Mouse (Mus musculus) MEL (cell line): ENCODE measurements around the gene Wbp2. TPM values are rescaled to one million over a fixed set of nuclear protein-coding genes. Genes with fewer than 3 reads are reported as not detected.

Experiments
- DNase-seq: peaks from one replicate; pipeline ENCODE4 v3.0.0; 2011; ENCODE audit warnings: low read depth, low spot score
- H3K27ac ChIP-seq: 2 replicates; pipeline ENCODE4 v1.5.1; 2012; ENCODE audit warnings: low read depth, mild to moderate bottlenecking, control low read depth, low read length, moderate library complexity; ENCODE audit not compliant: control insufficient read depth
- H3K27me3 ChIP-seq, 2 experiments: fragments of 150-350 bp in 1 of 2; sonication (generic) in 1 of 2; 2 replicates each; pipeline ENCODE4 v1.6.1; 2012; ENCODE audit warnings: low read length in 2 of 2, mild to moderate bottlenecking in 2 of 2, improper control_type of control experiment in 1 of 2, moderate library complexity in 1 of 2; ENCODE audit not compliant: insufficient read depth in 2 of 2, control insufficient read depth in 1 of 2
- H3K36me3 ChIP-seq, 2 experiments: 2 replicates each; pipeline ENCODE4 v1.6.1; 2012 to 2014; ENCODE audit warnings: low read length in 2 of 2, improper control_type of control experiment in 1 of 2, inconsistent platforms in 1 of 2, mild to moderate bottlenecking in 1 of 2; ENCODE audit not compliant: insufficient read depth in 2 of 2, control insufficient read depth in 1 of 2
- H3K4me1 ChIP-seq, 2 experiments: fragments of 150-350 bp in 1 of 2; sonication (generic) in 1 of 2; 2 replicates each; pipeline ENCODE4 v1.6.1; 2012; ENCODE audit warnings: low read length in 2 of 2, improper control_type of control experiment in 1 of 2, mild to moderate bottlenecking in 1 of 2; ENCODE audit not compliant: insufficient read depth in 2 of 2, control insufficient read depth in 1 of 2
- H3K4me3 ChIP-seq, 2 experiments: fragments of 150-350 bp in 1 of 2; sonication (generic) in 1 of 2; 2 replicates each; pipeline ENCODE4 v1.5.1; 2012; ENCODE audit warnings: low read depth in 2 of 2, low read length in 2 of 2, mild to moderate bottlenecking in 2 of 2, moderate library complexity in 2 of 2, control low read depth in 1 of 2, improper control_type of control experiment in 1 of 2; ENCODE audit not compliant: control insufficient read depth in 1 of 2, insufficient read depth in 1 of 2
- H3K79me2 ChIP-seq: 2 replicates; pipeline ENCODE4 v1.6.1; 2012; ENCODE audit warnings: mild to moderate bottlenecking, low read length, moderate library complexity; ENCODE audit not compliant: control insufficient read depth, poor library complexity, insufficient read depth
- H3K9ac ChIP-seq: 2 replicates; pipeline ENCODE4 v1.6.1; 2012; ENCODE audit warnings: low read depth, mild to moderate bottlenecking, control low read depth, low read length, moderate library complexity; ENCODE audit not compliant: control insufficient read depth, poor library complexity, severe bottlenecking
- H3K9me3 ChIP-seq: fragments of 150-350 bp; sonication (generic); replicated peaks from 2 replicates; pipeline ENCODE4 v1.6.1; 2012; ENCODE audit warnings: mild to moderate bottlenecking, low read length, improper control_type of control experiment, moderate library complexity; ENCODE audit not compliant: insufficient read depth
- BHLHE40 ChIP-seq: IDR thresholded peaks from 2 replicates; pipeline ENCODE4 v1.6.1; 2012; ENCODE audit warnings: low read depth, mild to moderate bottlenecking, inconsistent platforms, low read length, improper control_type of control experiment, borderline replicate concordance
- CHD1 ChIP-seq: IDR thresholded peaks from 2 replicates; pipeline ENCODE4 v1.6.1; 2012; ENCODE audit warnings: low read depth, mild to moderate bottlenecking, inconsistent platforms, low read length, improper control_type of control experiment
- CTCF ChIP-seq, 3 experiments: IDR thresholded peaks in 2 of 3; conservative IDR thresholded peaks in 1 of 3; 2 replicates each; pipeline ENCODE4 v1.5.1; 2011 to 2012; ENCODE audit warnings: low read length in 3 of 3, low read depth in 2 of 3, mild to moderate bottlenecking in 2 of 3, improper control_type of control experiment in 1 of 3, inconsistent platforms in 1 of 3, mixed read lengths in 1 of 3, moderate library complexity in 1 of 3; ENCODE audit not compliant: control insufficient read depth in 1 of 3, insufficient read depth in 1 of 3, poor library complexity in 1 of 3, severe bottlenecking in 1 of 3
- E2F4 ChIP-seq: IDR thresholded peaks from 2 replicates; pipeline ENCODE4 v1.6.1; 2011; ENCODE audit warnings: low read depth, low read length, improper control_type of control experiment, borderline replicate concordance
- EP300 ChIP-seq, 2 experiments: IDR thresholded peaks; 2 replicates each; pipeline ENCODE4 v1.6.1; 2011; ENCODE audit warnings: improper control_type of control experiment in 2 of 2, low read length in 2 of 2, low read depth in 1 of 2, mild to moderate bottlenecking in 1 of 2
- HCFC1 ChIP-seq: IDR thresholded peaks from 2 replicates; pipeline ENCODE4 v1.6.1; 2012; ENCODE audit warnings: low read depth, mild to moderate bottlenecking, inconsistent platforms, low read length, improper control_type of control experiment, moderate library complexity
- KAT2A ChIP-seq: conservative IDR thresholded peaks from 2 replicates; pipeline ENCODE4 v1.6.1; 2012; ENCODE audit warnings: low read depth, low read length, improper control_type of control experiment, inconsistent platforms
- MEF2A ChIP-seq: IDR thresholded peaks from 2 replicates; pipeline ENCODE4 v1.6.1; 2014; ENCODE audit warnings: low read depth, mild to moderate bottlenecking, inconsistent platforms, low read length, improper control_type of control experiment; ENCODE audit not compliant: poor library complexity, insufficient replicate concordance, severe bottlenecking; ENCODE audit errors: extremely low read depth
- MXI1 ChIP-seq: IDR thresholded peaks from 2 replicates; pipeline ENCODE4 v1.6.1; 2011; ENCODE audit warnings: mild to moderate bottlenecking, low read depth, low read length, improper control_type of control experiment
- MYB ChIP-seq: IDR thresholded peaks from 2 replicates; pipeline ENCODE4 v1.6.1; 2011; ENCODE audit warnings: mild to moderate bottlenecking, low read depth, low read length, improper control_type of control experiment
- NELFE ChIP-seq: IDR thresholded peaks from 2 replicates; pipeline ENCODE4 v1.6.1; 2011; ENCODE audit warnings: low read depth, low read length, improper control_type of control experiment
- NRF1 ChIP-seq: IDR thresholded peaks from 2 replicates; pipeline ENCODE4 v1.6.1; 2014; ENCODE audit warnings: low read depth, mild to moderate bottlenecking, inconsistent platforms, low read length, improper control_type of control experiment, moderate library complexity; ENCODE audit not compliant: poor library complexity, insufficient read depth, severe bottlenecking
- POLR2A ChIP-seq, 2 experiments: IDR thresholded peaks; 2 replicates each; pipeline ENCODE4 v1.6.1; 2011 to 2012; ENCODE audit warnings: low read length in 2 of 2, mild to moderate bottlenecking in 2 of 2, control low read depth in 1 of 2, improper control_type of control experiment in 1 of 2, low read depth in 1 of 2, moderate library complexity in 1 of 2; ENCODE audit not compliant: control insufficient read depth in 1 of 2, insufficient read depth in 1 of 2, poor library complexity in 1 of 2
- POLR2AphosphoS2 ChIP-seq: IDR thresholded peaks from 2 replicates; pipeline ENCODE4 v1.6.1; 2011; ENCODE audit warnings: low read length, improper control_type of control experiment
- POLR2AphosphoS5 ChIP-seq: IDR thresholded peaks from 2 replicates; pipeline ENCODE4 v1.6.1; 2012; ENCODE audit warnings: low read depth, borderline replicate concordance, mild to moderate bottlenecking, inconsistent platforms, low read length, moderate library complexity, mixed read lengths
- RAD21 ChIP-seq: IDR thresholded peaks from 2 replicates; pipeline ENCODE4 v1.6.1; 2011; ENCODE audit warnings: mild to moderate bottlenecking, low read depth, low read length, improper control_type of control experiment
- RCOR1 ChIP-seq: IDR thresholded peaks from 2 replicates; pipeline ENCODE4 v1.6.1; 2012; ENCODE audit warnings: low read depth, mild to moderate bottlenecking, inconsistent platforms, low read length, improper control_type of control experiment
- SIN3A ChIP-seq: IDR thresholded peaks from 2 replicates; pipeline ENCODE4 v1.6.1; 2012; ENCODE audit warnings: low read length, improper control_type of control experiment, inconsistent platforms
- SMC3 ChIP-seq: IDR thresholded peaks from 2 replicates; pipeline ENCODE4 v1.6.1; 2011; ENCODE audit warnings: low read depth, low read length, improper control_type of control experiment
- TBP ChIP-seq: IDR thresholded peaks from 2 replicates; pipeline ENCODE4 v1.8.0; 2011; ENCODE audit warnings: low read depth, low read length, improper control_type of control experiment
- TCF12 ChIP-seq: IDR thresholded peaks from 2 replicates; pipeline ENCODE4 v1.6.1; 2014; ENCODE audit warnings: low read depth, mild to moderate bottlenecking, inconsistent platforms, low read length, improper control_type of control experiment, moderate library complexity
- USF1 ChIP-seq: IDR thresholded peaks from 2 replicates; pipeline ENCODE4 v1.6.1; 2014; ENCODE audit warnings: low read depth, mild to moderate bottlenecking, inconsistent platforms, low read length, improper control_type of control experiment, moderate library complexity
- ZC3H11A ChIP-seq: IDR thresholded peaks from 2 replicates; pipeline ENCODE4 v1.6.1; 2012; ENCODE audit warnings: low read depth, mild to moderate bottlenecking, inconsistent platforms, low read length, improper control_type of control experiment
- ZKSCAN1 ChIP-seq: IDR thresholded peaks from 2 replicates; pipeline ENCODE4 v1.6.1; 2012; ENCODE audit warnings: low read depth, mild to moderate bottlenecking, inconsistent platforms, low read length, improper control_type of control experiment, moderate library complexity
- ZNF384 ChIP-seq: IDR thresholded peaks from 2 replicates; pipeline ENCODE4 v1.6.1; 2012; ENCODE audit warnings: low read depth, mild to moderate bottlenecking, inconsistent platforms, low read length, improper control_type of control experiment
- polyA plus RNA-seq, 2 experiments: library from polyadenylated mRNA; stranded (reverse) in 1 of 2; unstranded in 1 of 2; fragments of >175 nt in 1 of 2; fragments of >200 nt in 1 of 2; gene quantifications; 2 replicates each; pipeline versions ENCODE4 v1.2.1 to v1.2.4; 2012; ENCODE audit warnings: low replicate concordance in 2 of 2, low read depth in 1 of 2; ENCODE audit not compliant: insufficient read length in 2 of 2, insufficient read depth in 1 of 2, missing spikeins in 1 of 2
- total RNA-seq: library from RNA; depleted of rRNA; stranded (reverse); fragments of 300-350 nt; gene quantifications from 2 replicates; pipeline ENCODE4 v1.2.3, GENCODE M21; 2012

Wbp2 gene
- total and polyA plus RNA-seq, 3 experiments, result 16.5 to 75.8 TPM; not detected in 1

DNA sequence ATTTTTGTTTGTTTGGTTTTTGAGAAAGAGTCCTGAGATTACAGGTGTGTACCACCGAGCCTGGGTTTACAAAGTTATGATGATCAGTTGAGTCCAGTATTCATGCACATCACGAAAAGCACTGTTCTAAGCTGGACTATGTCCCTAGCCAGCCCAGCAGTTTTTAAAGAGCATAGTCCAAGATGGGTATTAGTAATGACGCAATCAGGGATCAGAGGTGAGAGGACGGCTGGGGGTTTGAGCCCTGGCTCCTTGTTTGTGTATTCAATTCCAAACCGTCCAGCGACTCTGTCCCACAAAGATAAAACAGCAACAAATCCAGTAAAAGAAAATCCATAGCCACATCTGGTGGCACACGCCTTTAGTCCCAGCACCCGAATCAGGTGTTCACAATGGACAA is 1.4 kb upstream of the Wbp2 start:
- peak overlapping the region; percentile 53 to 78; a peak in 3 of 4 replicates for H3K4me3 ChIP-seq
- peaks cover 9% of the 10 kb centered on the region for H3K79me2 ChIP-seq
- no peaks in the 10 kb centered on the region for H3K9me3 ChIP-seq
- H3K4me1 ChIP-seq, result peaks cover 10 to 39% of the 10 kb centered on the region in 2 experiments
- H3K36me3 ChIP-seq, result peaks cover 0 to 37% of the 10 kb centered on the region in 2 experiments; a peak in 2 of 4 replicates
- H3K27ac ChIP-seq, result peak overlapping the region; percentile 93
- TF ChIP-seq MEF2A, result no peak
- no peak for TF ChIP-seq RCOR1
- no peak for TF ChIP-seq CTCF (IDR thresholded peaks at IDR 0.05 in 2 of 3, conservative IDR thresholded peaks at IDR 0.05 in 1 of 3; ENCODE audit: control insufficient read depth in 1 of 3, insufficient read depth in 1 of 3, low read depth in 2 of 3, low read length in 3 of 3, poor library complexity in 1 of 3, severe bottlenecking in 1 of 3)
- peak; percentile 26; the same call in 1 of the 2 replicates for TF ChIP-seq MYB
- TF ChIP-seq E2F4, result 0 out of 2 replicates have a peak, but pooled peaks have one; percentile 32
- TF ChIP-seq ZNF384, result no peak
- TF ChIP-seq USF1, result no peak
- no peak for TF ChIP-seq POLR2A (IDR thresholded peaks at IDR 0.05; ENCODE audit: control insufficient read depth in 1 of 2, insufficient read depth in 1 of 2, low read depth in 1 of 2, low read length in 2 of 2, poor library complexity in 1 of 2)
- TF ChIP-seq POLR2AphosphoS5, result no peak
- TF ChIP-seq NRF1, result no peak
- no peak for TF ChIP-seq HCFC1
- no peak for TF ChIP-seq NELFE
- TF ChIP-seq MXI1, result no peak
- TF ChIP-seq POLR2AphosphoS2, result no peak; the same call in 1 of the 2 replicates
- TF ChIP-seq KAT2A, result no peak
- peak; percentile 77; the same call in 1 of the 2 replicates for TF ChIP-seq CHD1
- H3K27me3 ChIP-seq, result no peaks in the 10 kb centered on the region
- peak overlapping the region; percentile 86 for H3K9ac ChIP-seq
- DNase-seq, result no peak

DNA sequence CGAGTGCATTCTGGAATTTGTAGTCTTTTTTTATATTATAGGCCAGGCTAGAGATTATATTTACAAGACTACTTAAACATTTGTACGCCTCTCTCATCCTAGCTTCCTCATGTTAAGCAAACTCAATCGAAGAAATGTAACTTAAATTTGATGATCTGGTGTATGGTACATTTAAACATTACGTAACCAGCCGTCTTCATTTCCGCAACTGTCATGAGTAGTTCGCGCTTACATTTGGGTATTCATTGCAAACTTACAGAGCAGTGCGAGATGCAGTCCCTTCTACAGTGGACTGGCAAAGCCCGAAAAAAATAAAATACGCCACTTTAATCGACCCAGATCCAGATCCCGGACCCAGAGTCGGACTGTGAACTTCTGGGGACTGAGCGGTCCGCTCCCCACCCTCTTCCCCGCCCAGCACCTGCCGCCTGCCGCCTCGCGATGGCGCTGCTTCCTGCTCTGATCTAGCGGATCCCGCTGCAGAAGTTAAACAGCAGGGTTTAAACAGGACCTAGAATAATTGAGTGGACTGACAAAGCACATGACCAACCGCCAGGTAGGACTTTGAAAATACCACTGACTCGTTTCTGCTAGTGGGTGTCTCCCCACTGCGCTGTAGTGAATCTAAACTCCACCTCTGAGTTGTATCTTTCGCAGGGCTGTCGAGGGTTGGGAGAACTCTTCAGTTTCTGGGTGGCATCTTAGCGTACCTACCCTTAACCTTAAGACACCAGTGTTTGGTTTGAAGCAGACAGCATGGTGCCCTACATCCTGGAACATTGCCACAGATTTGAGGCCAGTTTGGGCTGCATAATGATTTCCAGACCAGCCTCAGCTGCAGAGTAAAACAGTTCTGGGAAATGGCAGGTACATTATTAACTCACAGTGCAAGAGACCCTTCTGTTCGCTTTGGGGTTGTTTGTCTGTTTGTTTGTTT is 667 bp upstream of the Wbp2 start:
- peak; percentile 96 for DNase-seq
- H3K79me2 ChIP-seq, result peaks cover 9% of the 10 kb centered on the region
- H3K27me3 ChIP-seq, result no peaks in the 10 kb centered on the region
- H3K27ac ChIP-seq, result peak overlapping the region; percentile 93
- peaks cover 0 to 36% of the 10 kb centered on the region in 2 experiments; a peak in 2 of 4 replicates for H3K36me3 ChIP-seq
- H3K4me1 ChIP-seq, result peaks cover 10 to 39% of the 10 kb centered on the region in 2 experiments
- peak overlapping the region; percentile 53 to 78 for H3K4me3 ChIP-seq
- no peaks in the 10 kb centered on the region for H3K9me3 ChIP-seq
- H3K9ac ChIP-seq, result peak overlapping the region; percentile 86
- peak; percentile 68 for TF ChIP-seq TCF12
- peak; percentile 66 to 96 (median 95) for TF ChIP-seq CTCF (IDR thresholded peaks at IDR 0.05 in 2 of 3, conservative IDR thresholded peaks at IDR 0.05 in 1 of 3; ENCODE audit: control insufficient read depth in 1 of 3, insufficient read depth in 1 of 3, low read depth in 2 of 3, low read length in 3 of 3, poor library complexity in 1 of 3, severe bottlenecking in 1 of 3)
- peak; percentile 56; the same call in 1 of the 2 replicates for TF ChIP-seq BHLHE40
- peak; percentile 51 for TF ChIP-seq TBP
- TF ChIP-seq SMC3, result peak; percentile 64
- 0 out of 4 replicates have a peak, but pooled peaks of 1 of the 2 experiments have one; percentile 5 for TF ChIP-seq EP300 (IDR thresholded peaks at IDR 0.05; ENCODE audit: low read depth in 1 of 2, low read length in 2 of 2)
- peak; percentile 62 for TF ChIP-seq ZC3H11A
- TF ChIP-seq E2F4, result no peak
- peak; percentile 56 for TF ChIP-seq SIN3A
- peak; percentile 44 to 46; a peak in 2 of 4 replicates for TF ChIP-seq POLR2A (IDR thresholded peaks at IDR 0.05; ENCODE audit: control insufficient read depth in 1 of 2, insufficient read depth in 1 of 2, low read depth in 1 of 2, low read length in 2 of 2, poor library complexity in 1 of 2)
- TF ChIP-seq MYB, result no peak
- no peak for TF ChIP-seq POLR2AphosphoS5
- TF ChIP-seq NELFE, result peak; percentile 72
- TF ChIP-seq MEF2A, result no peak
- TF ChIP-seq USF1, result peak; percentile 81
- TF ChIP-seq RAD21, result peak; percentile 74
- 0 out of 2 replicates have a peak, but pooled peaks have one; percentile 18 for TF ChIP-seq ZNF384
- no peak for TF ChIP-seq ZKSCAN1
- TF ChIP-seq KAT2A, result no peak
